Mouse (Mus musculus) kidney, postnatal 0 days (tissue): ENCODE measurements around the gene Coq8a. TPM values are rescaled to one million over a fixed set of nuclear protein-coding genes. Genes with fewer than 3 reads are reported as not detected.

ENCODE experiments used
- ATAC-seq: fragments of 200-750 bp; cut with Nextera tagmentation; replicated peaks from 2 replicates; pipeline ENCODE4 v1.8.0; 2017; ENCODE audit warnings: low read depth, moderate number of reproducible peaks, moderate TSS enrichment, moderate library complexity; ENCODE audit not compliant: low FRiP score
- DNase-seq: peaks from one replicate; pipeline ENCODE4 v3.0.0-alpha.2; 2016; ENCODE audit warnings: low spot score
- H3K27ac ChIP-seq: fragments of 300-500 bp; sonication (generic); 2 replicates; pipeline ENCODE4 v1.5.1; 2014; ENCODE audit warnings: mild to moderate bottlenecking
- H3K27me3 ChIP-seq: fragments of 300-500 bp; sonication (generic); 2 replicates; pipeline ENCODE4 v1.6.1; 2014; ENCODE audit warnings: low read length, mixed read lengths; ENCODE audit not compliant: insufficient read depth
- H3K36me3 ChIP-seq: fragments of 300-500 bp; sonication (generic); 2 replicates; pipeline ENCODE4 v1.6.1; 2014; ENCODE audit warnings: low read length, mixed read lengths; ENCODE audit not compliant: insufficient read depth
- H3K4me1 ChIP-seq: fragments of 300-500 bp; sonication (generic); replicated peaks from 2 replicates; pipeline ENCODE4 v1.6.1; 2014; ENCODE audit warnings: antibody characterized with exemption, low read length, mixed read lengths; ENCODE audit not compliant: insufficient read depth
- H3K4me2 ChIP-seq: fragments of 300-500 bp; sonication (generic); 2 replicates; pipeline ENCODE4 v1.6.1; 2014; ENCODE audit warnings: mild to moderate bottlenecking, low read length, moderate library complexity, mixed read lengths
- H3K4me3 ChIP-seq: fragments of 300-500 bp; sonication (generic); replicated peaks from 2 replicates; pipeline ENCODE4 v1.5.1; 2014; ENCODE audit warnings: low read depth, low read length
- H3K9ac ChIP-seq: fragments of 300-500 bp; sonication (generic); 2 replicates; pipeline ENCODE4 v1.6.1; 2014; ENCODE audit warnings: low read depth, low read length
- H3K9me3 ChIP-seq: fragments of 300-500 bp; sonication (generic); replicated peaks from 2 replicates; pipeline ENCODE4 v1.6.1; 2016; ENCODE audit warnings: low read length, inconsistent platforms, mixed read lengths
- CTCF ChIP-seq: IDR thresholded peaks from 2 replicates; pipeline ENCODE4 v1.5.1; 2016; ENCODE audit warnings: antibody characterized with exemption, low read depth, mild to moderate bottlenecking, moderate library complexity
- WGBS: fragments of 180-500 bp; shearing (Covaris S2); extraction: QIAGEN DNeasy Blood & Tissue Kit; methylation state at CpG from one replicate; pipeline ENCODE4 v1.1.7; 2014; 5-methylcytosine and 5-hydroxymethylcytosine counted together
- polyA plus RNA-seq: library from polyadenylated mRNA; unstranded; fragments of >200 nt; fragmentation: Nextera tagmentation; extraction: Ambion mirVana; gene quantifications from 2 replicates; pipeline ENCODE4 v1.2.1, GENCODE M21; 2015

Gene Coq8a
- polyA plus RNA-seq, 1 experiment from 2014 or later: 31.5 TPM

GRCm38 (mm10) chr1:180175167-180175566, 24.2 kb downstream of the Coq8a start:
- ATAC-seq (no peak), DNase-seq (peak; percentile 82)
- peak overlapping the region; percentile 64; the same call in 1 of the 2 replicates for H3K27ac ChIP-seq
- H3K9me3 ChIP-seq: no peaks in the 10 kb centered on the region
- no peak overlapping the region for H3K4me3 ChIP-seq
- H3K4me2 ChIP-seq: no peak overlapping the region
- no peaks in the 10 kb centered on the region for H3K4me1 ChIP-seq
- H3K9ac ChIP-seq: no peak overlapping the region
- H3K36me3 ChIP-seq: 0 out of 2 replicates have a peak, but pooled peaks cover 3% of the 10 kb centered on the region
- H3K27me3 ChIP-seq: no peaks in the 10 kb centered on the region
- TF ChIP-seq CTCF: peak; percentile 82
- 31% methylated on average over 3 of the region's 3 CpGs for WGBS

DNA sequence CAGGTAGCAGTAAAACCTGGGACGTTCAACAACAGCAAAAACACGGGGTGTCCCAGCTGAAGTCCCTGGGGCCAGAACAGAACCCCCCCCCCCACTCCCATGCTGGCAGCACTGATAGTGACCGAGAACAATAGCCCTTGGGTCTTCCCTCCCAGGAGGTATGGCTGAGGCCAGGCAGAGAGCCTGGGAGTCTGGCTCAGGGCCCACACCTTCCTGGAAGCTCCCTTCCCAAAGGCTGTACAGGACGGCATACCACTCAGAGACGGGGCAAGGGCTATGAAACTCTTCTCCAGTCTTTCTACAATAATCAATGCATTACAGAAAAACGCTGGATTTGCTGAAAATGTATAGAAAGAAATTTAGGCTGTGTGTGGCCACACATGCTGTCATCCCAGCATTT, 24.7 kb downstream of the Coq8a start:
- 65% methylated on average over 6 of the region's 6 CpGs for WGBS
- H3K27ac ChIP-seq: no peak overlapping the region
- H3K4me1 ChIP-seq: no peaks in the 10 kb centered on the region
- no peak overlapping the region for H3K4me2 ChIP-seq
- no peak for DNase-seq
- no peak overlapping the region for H3K9ac ChIP-seq
- no peak overlapping the region for H3K4me3 ChIP-seq
- H3K27me3 ChIP-seq: no peaks in the 10 kb centered on the region
- H3K9me3 ChIP-seq: no peaks in the 10 kb centered on the region
- no peak for ATAC-seq
- 0 out of 2 replicates have a peak, but pooled peaks cover 5% of the 10 kb centered on the region for H3K36me3 ChIP-seq
- no peak for TF ChIP-seq CTCF

- no peak overlapping the region for H3K4me3 ChIP-seq
- H3K9me3 ChIP-seq: no peaks in the 10 kb centered on the region
- no peak overlapping the region for H3K9ac ChIP-seq
- no peak overlapping the region for H3K27ac ChIP-seq
- no peak for TF ChIP-seq CTCF
- 71% methylated on average over 5 of the region's 5 CpGs for WGBS
- ATAC-seq: no peak
- no peak for DNase-seq
- H3K36me3 ChIP-seq: 0 out of 2 replicates have a peak, but pooled peaks cover 9% of the 10 kb centered on the region
- no peaks in the 10 kb centered on the region for H3K4me1 ChIP-seq
- no peaks in the 10 kb centered on the region for H3K27me3 ChIP-seq
- H3K4me2 ChIP-seq: no peak overlapping the region
Measured at GRCm38 (mm10) chr1:180173017-180173416, 26.4 kb downstream of the Coq8a start.

GRCm38 (mm10) chr1:180172600-180172999, 26.8 kb downstream of the Coq8a start:
- no peak overlapping the region for H3K4me2 ChIP-seq
- no peak overlapping the region for H3K4me3 ChIP-seq
- ATAC-seq (no peak), DNase-seq (no peak)
- no peak overlapping the region for H3K9ac ChIP-seq
- 89% methylated on average over 4 of the region's 4 CpGs for WGBS
- H3K4me1 ChIP-seq: no peaks in the 10 kb centered on the region
- H3K36me3 ChIP-seq: 0 out of 2 replicates have a peak, but pooled peaks cover 9% of the 10 kb centered on the region
- no peaks in the 10 kb centered on the region for H3K9me3 ChIP-seq
- no peaks in the 10 kb centered on the region for H3K27me3 ChIP-seq
- no peak for TF ChIP-seq CTCF
- H3K27ac ChIP-seq: no peak overlapping the region

GRCm38 (mm10) chr1:180171883-180172282, 27.5 kb downstream of the Coq8a start:
- no peak overlapping the region for H3K9ac ChIP-seq
- TF ChIP-seq CTCF: no peak
- ATAC-seq (no peak), DNase-seq (no peak)
- peaks cover 10% of the 10 kb centered on the region; the same call in 1 of the 2 replicates for H3K36me3 ChIP-seq
- H3K4me2 ChIP-seq: no peak overlapping the region
- no peaks in the 10 kb centered on the region for H3K4me1 ChIP-seq
- H3K4me3 ChIP-seq: no peak overlapping the region
- H3K9me3 ChIP-seq: no peaks in the 10 kb centered on the region
- H3K27ac ChIP-seq: no peak overlapping the region
- H3K27me3 ChIP-seq: no peaks in the 10 kb centered on the region
- WGBS: 81% methylated on average over 2 of the region's 2 CpGs

DNA sequence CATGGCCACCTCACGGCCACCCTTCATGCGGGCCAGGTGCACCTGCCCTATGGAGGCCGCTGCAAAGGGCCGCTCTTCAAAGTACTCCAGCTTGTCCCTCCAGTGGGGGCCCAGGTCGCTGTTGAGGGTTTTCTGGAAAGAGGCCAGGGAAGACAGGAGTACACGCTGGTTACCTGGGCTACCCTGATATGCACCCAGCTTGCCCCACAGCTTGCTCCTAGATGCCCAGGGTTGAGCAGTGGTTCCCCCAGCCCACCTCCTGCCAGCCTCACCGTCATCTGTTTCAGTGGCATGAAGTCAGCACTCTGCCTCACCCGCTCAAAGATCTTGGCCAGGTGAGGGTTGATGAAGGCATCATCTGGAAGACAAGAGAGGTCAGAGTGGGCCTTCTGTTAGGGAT, 29.3 kb downstream of the Coq8a start:
- 90% methylated on average over 8 of the region's 8 CpGs for WGBS
- Histone ChIP-seq H3K4me3 (no peak overlapping the region), H3K9ac (no peak overlapping the region), H3K36me3 (peaks cover 17% of the 10 kb centered on the region; the same call in 1 of the 2 replicates), H3K27ac (no peak overlapping the region), H3K9me3 (no peaks in the 10 kb centered on the region), H3K4me1 (no peaks in the 10 kb centered on the region), H3K4me2 (no peak overlapping the region), H3K27me3 (no peaks in the 10 kb centered on the region)
- DNase-seq (no peak), ATAC-seq (no peak)
- TF ChIP-seq CTCF: no peak

GRCm38 (mm10) chr1:180169161-180169560, 30.2 kb downstream of the Coq8a start:
- Histone ChIP-seq H3K4me3 (no peak overlapping the region), H3K9me3 (no peaks in the 10 kb centered on the region), H3K27me3 (no peaks in the 10 kb centered on the region), H3K4me1 (no peaks in the 10 kb centered on the region), H3K27ac (no peak overlapping the region), H3K4me2 (no peak overlapping the region), H3K36me3 (peaks cover 17% of the 10 kb centered on the region; the same call in 1 of the 2 replicates), H3K9ac (no peak overlapping the region)
- ATAC-seq (no peak), DNase-seq (no peak)
- TF ChIP-seq CTCF: no peak
- 88% methylated on average over 7 of the region's 7 CpGs for WGBS
